Mouse (Mus musculus): ENCODE data around the gene Asb18.

The Asb18 gene

DNA sequence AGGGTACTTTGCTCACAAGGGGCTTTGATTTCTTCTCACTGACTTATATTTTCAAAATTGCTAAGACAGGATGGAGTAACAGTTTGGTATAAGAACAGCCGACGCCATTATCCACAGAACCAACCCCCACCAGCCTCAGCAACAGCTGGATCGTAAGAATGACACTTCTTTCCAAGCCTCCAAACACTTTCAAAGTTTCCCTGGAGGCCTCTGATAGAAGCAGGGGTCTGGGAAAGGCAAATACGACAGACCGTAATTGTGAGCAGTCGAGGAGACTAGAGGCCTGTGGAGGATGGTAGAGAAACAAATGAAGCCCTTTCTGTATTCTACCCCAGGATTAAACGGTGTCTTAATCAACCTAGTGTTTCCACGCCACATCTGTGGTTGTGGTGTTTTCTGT lies 42.6 kb downstream of the Asb18 start:
- DNase-seq (ENCODE audit: low spot score), result no peak

DNA sequence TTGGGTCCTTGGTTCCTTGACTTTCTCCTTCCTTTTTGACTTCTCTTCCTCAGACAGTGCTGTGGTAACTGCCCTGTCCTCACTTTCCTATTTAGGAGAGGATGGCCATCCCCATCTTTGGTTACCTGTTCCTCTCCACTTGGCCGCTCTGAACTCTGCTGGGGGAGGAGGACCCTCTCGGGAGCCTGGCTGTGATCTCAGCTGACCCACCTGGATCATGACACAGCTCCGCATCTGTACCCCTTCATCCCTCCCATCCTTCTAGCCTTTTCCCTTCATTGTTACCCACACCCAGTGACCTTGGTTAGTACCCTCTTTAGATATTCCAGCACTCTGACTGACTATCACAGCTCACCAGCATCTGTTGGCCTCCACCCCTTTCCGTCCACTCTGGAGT lies 44.8 kb downstream of the Asb18 start:
- DNase-seq (ENCODE audit: low spot score), result no peak

DNA sequence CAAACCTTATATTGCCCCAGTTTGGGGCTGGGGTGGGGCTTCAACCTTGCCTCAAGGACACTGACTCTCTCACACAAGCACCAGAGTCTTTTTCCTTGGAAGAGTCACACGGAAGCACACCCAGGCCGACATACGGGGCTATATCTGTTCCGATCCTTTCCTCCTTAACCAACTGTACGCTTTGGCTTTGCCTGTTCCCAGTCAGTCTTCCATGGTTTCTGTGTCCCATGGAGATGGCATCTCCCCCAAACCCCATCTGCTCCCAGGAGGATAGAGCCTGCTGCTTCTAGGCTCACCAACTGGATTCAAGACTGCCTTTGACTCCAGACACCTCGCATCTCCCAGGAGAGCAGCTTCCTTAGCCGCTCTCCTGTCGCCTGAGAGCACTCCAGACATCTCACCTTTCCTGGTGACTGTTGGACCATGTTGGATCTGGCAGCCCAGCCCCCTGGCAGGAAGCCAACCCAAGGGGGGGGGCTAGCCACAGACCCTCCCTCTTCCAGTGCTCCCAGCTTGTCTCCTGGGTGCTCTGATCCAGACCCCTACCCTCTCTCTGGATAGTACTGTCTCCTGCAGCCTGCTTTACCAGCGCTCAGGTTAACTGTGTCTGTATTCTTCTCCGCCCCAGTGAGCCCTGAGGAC lies 45.3 kb downstream of the Asb18 start:
- no peak for DNase-seq (ENCODE audit: low spot score)

DNA sequence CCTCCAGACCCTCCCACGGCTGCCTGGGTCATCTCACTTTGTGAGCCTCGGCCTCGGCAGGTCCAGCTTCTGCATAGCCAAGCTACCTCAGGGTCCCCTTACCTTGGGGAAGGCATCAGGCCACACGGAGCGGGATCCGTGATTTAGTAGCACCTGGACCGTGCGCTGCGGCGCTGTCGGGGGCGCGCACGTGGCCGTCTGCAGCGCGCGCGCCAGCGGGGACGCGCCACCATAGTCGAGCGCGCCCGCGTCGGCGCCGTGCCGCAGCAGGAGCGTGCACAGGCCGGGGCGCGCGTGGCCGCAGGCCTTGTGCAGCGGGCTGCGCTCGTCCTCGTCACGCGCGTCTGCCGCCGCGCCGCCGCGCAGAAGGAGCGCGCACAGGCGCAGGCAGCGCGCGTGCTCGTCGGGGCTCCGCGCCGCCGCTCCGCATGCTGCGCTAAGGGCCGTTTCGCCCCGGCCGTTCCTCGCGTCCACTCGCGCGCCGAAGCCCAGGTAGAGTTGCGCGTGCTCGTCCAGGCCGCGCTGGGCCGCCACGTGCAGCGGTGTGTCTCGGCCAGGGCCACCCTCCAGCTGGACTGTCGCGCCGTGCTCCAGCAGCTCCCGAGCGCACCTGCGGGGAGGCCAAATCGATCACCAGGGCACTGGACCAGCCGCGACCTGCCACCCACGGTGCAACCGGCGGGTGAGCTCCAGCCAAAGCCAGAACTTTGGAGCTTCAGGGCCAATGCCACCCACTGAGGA lies 46.2 kb downstream of the Asb18 start:
- no peak for DNase-seq (ENCODE audit: low spot score)

DNA sequence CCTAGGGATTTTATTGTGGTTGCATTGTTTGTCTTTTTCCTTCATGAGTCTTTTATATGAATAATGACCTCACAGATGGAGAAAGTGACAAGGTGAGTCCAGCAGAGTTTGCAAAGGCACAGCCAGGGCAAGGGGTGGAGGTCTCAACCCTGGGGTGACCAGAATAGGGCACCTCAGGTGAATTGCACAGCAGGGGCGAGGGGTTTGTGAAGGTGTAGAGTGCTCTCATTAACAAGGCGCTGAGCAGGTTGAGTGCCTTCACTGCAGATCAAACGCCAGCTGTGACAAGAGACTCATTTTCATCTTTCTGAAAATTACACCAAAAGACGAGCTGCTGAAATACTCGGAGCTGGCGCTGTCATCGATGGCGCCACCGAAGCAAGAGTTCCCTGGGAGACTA lies 46.9 kb downstream of the Asb18 start:
- DNase-seq (ENCODE audit: low spot score), result no peak

DNA sequence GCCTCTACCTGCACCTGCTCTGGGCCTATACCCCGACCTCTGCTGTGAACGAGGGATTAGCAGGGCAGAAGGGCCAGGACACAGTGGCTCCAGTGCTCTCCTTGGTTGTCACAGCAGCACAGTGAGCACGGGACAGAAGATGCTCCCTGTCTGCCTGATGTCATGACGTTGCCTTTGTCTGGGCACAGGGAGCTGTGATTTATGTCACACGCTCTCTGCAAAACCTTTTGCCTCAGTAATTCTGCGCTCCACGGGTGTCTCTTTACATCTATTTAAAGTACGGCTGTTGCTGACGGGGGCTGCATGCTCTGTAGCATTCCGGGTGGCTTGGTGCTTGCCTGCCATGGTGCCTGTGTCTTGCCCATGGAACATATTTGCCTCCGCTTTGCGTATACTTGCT lies 50.0 kb downstream of the Asb18 start:
- DNase-seq (ENCODE audit: low spot score), result no peak

DNA sequence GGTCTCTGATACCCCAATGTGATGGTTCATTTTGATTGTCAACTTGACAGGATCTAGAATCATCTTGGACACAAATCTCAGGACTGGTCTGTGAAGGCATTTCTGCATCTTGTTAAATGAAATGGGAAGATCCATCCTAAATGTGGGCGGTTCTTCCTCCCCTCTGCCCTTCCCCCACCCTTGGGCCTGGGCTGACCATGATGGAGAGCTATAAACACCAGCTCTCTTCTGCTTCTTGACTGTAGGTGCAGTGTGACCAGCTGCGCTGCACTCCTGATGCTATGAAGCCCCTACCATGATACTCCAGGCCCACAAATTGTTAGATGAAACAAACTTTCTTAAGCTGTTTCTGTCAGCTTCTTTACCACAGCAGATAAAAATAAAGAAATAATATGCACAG lies 51.2 kb downstream of the Asb18 start:
- no peak for DNase-seq (ENCODE audit: low spot score)

DNA sequence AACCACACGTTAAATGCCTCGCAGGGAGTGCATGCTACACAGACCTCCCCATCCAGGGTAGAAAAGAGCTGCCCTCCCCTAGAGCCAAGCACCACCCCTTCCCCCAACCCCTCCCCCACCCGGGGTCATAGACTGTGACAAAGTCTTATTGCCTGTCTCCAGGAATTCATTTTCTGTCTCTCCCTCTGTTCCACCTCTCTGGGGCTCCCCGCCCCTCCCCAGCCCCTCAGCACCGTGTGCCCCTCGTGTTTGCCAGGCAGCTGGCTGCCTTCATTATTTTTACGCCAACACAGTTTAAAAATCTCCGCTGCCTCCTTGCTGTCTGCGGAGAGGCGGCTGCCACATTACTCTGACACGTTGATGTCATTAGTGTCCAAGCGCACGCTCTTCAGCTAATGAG lies 52.4 kb downstream of the Asb18 start:
- DNase-seq (ENCODE audit: low spot score), result no peak

DNA sequence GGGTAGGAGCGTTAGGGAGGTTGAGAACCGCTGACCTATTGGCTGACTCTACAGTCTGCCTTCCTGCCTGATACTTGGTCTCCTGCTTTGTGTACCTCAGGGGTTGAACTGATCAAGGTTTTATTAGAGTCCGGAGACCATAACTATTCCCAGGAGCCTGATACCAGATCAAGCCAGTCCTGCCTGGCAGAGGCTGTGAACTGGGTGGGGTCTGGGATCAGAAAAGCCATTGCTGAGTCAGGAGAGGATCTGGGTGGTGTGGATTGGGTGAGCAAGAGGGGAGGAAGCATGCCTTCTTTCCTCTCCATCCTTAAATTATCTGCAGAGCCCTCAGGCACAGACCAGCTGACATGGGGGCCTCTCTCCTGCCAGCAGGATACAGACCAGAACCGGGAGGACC lies 55.1 kb downstream of the Asb18 start:
- no peak for DNase-seq (ENCODE audit: low spot score)

DNA sequence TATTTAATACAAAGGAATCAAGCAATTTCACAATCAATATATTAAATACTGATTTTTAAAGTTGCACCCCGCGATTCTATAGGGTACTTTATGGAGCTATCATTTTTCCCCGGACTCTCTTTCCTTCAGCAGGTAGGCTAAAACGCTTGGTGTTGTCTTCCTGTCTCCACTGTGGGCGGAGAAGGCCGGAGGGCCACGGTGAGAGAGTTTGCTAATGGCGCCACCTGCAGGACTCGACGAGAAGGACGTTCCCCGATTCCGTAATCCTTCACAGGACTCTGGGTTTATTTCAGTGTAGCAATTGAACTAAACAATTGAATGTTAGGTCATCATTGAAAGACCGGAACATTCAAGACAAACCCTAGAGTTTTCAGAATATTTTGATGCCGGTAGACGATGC lies 71.3 kb downstream of the Asb18 start:
- DNase-seq (ENCODE audit: low spot score), result peak; percentile 78

DNA sequence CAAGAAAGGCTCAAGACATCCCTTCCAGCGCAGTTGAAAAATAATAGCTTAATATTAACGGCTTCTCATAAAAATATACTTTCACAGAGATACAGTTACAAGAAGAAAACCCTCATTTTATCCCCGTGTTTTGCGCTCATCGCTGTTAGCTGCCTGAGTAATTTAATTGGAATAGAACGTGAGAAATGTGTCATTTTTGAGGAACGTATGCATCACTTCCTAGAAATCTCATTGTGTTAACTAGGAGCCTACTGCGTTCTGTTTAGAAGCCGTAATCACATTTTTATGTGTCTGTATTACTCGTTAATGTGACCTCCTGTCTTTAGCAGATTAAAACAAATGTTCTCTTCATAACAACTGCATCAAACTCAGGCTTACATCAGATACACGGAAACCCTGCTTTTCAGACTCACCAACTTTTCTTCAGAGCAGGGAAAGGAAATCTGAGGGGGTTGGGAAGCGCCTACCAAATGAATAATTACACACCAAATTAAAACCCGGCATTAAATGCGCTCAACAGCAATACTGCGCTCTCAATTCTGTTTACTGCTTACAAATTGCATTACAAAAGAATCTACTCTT lies 72.0 kb downstream of the Asb18 start:
- no peak for DNase-seq (ENCODE audit: low spot score)

DNA sequence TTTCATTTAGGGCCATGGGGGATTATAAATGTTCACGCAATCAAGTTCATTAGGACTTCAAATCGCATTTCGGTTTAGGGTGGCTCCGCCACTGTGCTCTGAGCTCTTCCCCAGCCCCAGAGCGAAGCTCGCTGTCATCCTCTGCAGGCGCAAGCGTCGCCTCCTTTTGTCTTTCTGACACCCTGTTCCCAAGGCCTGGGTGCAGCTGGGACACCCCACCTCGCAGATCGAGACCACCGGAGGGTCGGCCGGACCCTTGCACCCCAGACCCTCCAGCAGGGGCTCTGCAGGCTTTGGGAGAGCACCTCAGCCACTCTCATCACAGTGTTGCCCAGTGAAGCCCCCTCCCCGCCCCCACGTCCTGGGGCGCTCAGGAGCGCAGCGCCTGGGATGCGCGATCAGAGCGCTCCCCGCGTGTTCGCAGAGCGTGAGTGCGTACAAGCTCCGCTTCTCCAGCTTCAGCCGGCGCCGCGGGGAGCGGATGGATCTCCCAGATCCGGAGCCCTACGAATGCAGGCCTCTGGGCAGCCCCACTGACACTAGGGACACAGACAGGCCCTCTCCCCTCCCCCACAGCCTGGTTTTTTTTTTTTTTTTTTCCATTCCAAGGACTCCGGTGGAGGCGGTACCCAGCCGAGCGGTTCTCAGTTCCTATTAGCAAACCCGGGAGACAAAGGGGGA lies 72.6 kb downstream of the Asb18 start:
- DNase-seq (ENCODE audit: low spot score), result no peak

DNA sequence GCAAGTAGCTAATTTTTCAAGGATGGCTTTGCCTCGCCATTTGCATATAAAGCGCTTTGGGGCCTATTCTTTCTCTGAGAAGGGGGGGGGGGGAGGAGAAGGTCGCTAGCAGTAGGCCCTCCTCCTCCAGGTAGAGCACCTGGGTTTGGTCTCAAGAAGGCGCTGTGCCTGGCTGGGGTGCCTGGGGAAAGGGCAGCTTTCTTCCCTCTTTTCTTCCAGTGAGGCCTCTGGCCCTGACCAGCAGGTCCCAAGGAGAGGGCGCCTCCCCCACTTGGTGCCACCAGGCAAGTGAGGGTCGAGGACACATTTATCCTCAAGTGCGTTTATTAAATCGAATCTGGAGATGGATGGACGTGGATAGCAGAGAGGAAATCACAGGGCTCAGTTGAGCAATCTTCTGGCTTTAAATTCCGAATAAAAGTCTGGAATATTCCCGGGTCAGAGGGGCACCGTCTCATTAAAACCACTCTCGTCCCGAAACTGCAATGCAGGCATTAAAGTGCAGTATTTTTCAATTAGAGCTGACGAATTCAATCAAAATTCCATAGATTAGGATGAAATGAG lies 73.4 kb downstream of the Asb18 start:
- no peak for DNase-seq (ENCODE audit: low spot score)

DNA sequence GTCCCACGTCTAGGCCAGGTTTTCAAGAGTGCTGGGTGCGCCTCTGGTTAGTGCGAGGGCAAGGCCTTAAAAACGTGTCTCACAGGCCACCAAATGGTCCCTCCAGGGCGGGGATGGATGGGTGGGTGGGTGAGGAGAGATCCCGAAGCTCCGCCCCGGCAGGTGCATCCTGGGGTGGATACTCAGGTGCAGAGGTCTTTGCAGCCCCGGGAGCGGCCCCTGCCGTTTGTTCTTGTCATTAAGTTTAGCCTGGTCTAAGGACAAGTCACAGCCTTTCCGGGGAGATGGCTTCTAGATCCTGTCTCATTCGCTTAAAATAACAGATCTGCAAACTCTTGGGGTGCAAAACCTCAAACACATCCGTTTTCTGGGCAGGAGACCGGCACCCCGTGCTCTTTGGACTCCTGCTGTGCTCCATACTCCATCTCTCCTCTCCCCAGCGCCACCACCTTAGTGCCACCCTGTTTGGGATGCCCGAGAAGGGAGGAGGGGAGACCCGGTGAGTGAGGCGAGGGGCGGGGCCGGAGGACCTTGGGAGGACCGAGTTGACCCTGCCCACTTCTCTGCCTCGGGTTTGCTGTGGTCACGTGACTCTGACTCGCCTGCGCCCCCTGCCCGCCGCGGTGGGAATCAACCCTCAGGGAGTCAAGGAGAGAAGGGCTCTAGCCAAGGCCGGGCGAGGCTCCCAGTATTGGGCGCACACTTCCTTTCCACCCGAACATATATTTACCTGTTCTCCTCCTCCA lies 74.3 kb downstream of the Asb18 start:
- peak; percentile 76 for DNase-seq (ENCODE audit: low spot score)

DNA sequence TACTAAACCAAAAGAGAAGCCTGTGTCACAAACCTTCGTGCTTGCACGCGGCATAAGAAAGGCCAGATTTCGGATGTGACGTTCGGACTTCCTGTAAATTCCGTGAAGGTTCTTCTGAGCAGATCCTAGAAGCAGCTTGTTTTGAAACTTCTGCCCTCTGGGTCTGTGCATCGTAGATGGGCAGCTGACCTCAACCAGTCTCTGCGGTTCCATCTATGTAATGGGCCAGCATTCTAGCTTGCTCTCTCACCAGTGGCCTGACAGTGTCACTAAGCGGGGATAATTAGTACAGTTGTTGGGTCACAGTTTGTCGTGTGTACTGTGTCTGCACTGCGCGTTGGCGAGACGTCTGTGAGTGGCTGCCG lies 74.9 kb downstream of the Asb18 start:
- DNase-seq (ENCODE audit: low spot score), result no peak

DNA sequence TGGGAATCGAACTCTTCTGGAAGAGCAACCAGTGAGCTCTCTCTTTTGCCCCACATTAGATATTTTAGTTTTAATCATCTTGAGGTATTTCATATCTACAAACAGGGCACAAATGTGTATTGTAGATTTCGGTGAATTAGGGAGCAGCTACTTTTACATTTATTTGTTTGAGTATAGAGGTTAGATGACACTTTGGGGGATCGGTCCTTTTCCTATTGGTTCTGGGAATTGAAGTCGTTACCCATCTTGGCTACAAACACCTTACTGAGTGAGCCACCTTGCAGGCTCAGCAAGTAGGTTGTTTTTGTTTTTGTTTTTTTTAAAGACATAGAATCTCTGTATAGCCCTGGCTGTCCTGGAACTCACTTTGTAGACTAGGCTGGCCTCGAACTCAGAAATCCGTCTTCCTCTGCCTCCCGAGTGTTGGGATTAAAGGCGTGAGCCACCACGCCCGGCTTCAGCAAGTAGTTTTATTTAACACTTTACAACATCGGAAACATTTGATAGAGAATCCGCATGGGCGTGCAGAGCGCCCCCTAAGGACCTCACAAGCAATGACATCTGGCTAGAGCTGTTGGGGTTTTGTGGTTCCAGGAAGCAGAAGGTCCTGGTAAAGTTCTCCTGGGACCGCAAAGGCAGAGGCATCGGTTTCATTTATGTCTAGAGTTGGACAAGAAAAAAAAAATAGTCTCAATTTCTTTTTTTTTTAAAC lies 75.4 kb downstream of the Asb18 start:
- no peak for DNase-seq (ENCODE audit: low spot score)

DNA sequence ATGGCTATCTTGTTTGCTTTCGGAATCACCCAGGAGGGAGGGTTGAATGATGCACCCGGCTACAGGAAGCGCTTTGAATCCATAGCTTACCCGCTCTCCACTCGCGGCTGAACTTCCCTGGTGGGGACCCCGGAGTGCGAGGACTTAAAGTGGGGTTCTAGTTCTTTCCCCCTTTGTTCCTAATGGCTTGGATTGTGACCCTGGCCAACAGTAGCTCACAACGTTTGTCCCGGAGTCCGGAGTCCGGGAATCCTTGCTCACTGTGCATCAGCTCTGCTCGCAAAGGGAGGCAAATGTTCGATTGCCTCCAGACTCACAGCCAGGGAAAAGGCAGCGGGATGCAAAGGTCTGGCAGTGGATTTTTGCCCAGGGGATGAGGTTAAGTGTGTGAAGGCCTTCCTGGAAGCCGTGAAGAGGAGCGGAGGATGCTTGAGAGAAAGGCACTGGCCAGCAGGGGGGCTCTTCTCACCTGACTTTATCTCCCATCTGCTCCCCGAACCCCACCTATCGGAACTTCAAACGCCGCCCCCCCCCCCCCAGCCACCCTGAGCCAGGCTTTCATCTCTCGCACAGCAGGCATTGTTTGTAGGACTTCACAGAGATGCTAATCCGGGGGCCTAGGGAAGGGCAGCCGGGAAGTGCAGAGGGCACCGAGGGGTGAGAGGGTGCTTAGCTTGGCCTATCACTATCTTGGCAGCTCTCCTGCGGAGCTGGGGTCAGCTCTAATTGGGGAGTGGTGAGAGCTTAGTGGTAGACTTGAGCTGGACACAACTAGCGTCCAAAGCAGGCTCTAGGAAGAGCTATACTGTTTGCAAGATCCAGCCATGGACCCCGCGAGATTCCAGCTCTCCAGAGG lies 78.7 kb downstream of the Asb18 start:
- no peak for DNase-seq (ENCODE audit: low spot score)

DNA sequence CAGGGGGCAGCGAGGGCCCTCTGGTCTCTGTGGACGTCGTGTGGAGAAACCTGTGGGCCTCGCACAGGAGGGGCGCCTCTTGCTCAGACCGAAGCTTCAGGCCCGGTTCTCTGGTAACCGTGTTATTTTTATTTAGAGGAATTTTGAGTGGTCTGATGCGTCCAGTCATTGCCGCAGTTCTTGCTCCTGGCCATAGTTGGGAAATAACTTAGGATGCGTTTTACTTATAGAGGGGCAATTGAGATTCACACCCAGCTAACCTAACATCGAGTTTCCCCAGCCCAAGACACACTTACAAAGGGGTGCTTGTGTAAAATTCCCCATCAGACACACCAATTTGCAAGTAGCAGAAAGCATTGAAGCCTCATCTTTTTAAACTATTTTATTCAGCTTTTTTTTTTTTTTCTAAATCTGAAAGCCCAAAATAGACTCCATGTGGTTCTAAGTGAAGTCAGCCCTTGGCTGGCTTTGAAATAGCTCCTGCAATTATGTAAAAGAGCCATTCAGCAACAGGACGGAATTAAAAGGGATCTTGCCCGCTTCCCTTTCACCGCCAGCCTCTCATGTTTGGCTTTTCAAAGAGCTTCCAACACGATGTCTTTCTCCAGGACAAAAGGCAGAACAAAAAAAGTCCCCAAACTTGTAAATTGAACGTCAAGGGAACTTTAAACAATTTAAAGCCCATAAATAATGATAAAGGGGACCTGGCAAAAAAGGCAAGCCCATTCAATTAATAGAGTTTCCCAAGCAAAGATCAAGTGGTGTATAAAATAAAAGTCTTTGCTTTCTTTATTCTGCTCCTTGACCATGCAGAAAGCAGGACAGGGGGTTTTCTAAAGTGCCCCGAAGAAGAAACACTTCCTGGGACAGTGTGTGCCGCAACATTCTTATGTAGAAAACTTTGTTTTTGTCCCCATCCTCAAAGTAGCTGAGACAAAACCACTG lies 79.9 kb downstream of the Asb18 start:
- DNase-seq (ENCODE audit: low spot score), result no peak

DNA sequence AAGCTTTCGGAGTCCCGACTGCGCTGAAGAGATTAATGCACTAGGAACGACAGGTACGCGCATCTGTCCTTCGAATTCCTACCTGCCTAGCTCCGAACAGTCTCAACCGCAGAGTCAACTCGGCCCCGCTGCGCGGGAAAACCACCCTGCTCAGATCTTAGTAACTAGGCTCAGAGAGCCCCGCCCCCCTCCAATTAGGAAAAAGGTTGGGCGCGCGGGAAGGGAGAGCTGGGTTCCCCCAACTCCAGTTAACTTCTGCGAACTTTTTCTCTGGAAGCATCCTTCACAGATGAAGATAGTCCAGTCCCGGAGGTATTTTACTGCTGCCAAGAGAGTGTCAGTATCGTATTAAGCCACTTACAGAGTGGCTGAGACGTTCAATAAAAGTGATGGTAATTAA lies 80.7 kb downstream of the Asb18 start:
- no peak for DNase-seq (ENCODE audit: low spot score)

Data from ovary, postnatal 14 days (tissue).